Mouse (Mus musculus) lung, adult 2 months (tissue): ENCODE data around the gene Ift27.

Source experiments
- CTCF ChIP-seq: fragments of 200-500 bp; IDR thresholded peaks from 2 replicates; pipeline ENCODE4 v1.5.1; 2011; ENCODE audit warnings: mild to moderate bottlenecking, low read length, control low read depth; ENCODE audit not compliant: insufficient read depth
- POLR2A ChIP-seq: fragments of 200-500 bp; IDR thresholded peaks from 2 replicates; pipeline ENCODE4 v1.6.1; 2011; ENCODE audit warnings: low read depth, mild to moderate bottlenecking, control low read depth, low read length, borderline replicate concordance; ENCODE audit errors: extremely low read depth

- TF ChIP-seq CTCF (no peak), POLR2A (no peak)
These were observed 32.4 kb upstream of the Ift27 start, which contains the start of gene Pvalb for GRCm38 (mm10) chr15:78206312-78206711.
